Comparison of ENCODE assay signal across 9 mouse cellular contexts in the genomic region with DNA sequence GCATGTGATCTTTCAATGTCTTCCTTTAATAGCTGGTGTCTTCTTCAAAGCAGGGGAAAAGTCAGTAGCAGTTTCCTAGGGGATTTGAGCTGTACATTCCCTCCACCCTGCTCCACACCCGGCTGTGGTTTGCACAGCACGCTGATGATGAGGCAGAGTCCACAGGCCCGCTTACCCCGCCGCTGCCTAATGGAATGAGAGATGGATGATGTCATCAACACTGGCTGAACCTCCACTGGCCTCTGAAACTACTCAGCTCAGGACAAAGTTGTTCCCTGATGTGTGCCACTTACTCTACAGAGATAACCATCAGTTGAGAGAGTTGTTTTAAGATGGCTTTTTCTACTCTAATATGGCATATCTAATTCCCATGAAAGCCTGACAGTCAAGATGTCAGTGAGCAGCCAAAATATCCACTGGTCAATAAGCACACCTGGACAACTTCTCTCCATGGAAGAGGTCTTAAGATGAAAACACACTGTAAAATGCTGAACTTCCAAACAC.
DNase-seq lines count a peak whose midpoint lies in the region; ATAC-seq lines count a peak whose summit lies in the region.
"Had no signal": no experiment of that assay in that cellular context is flagged by ENCODE, and none has a peak within 500 bp of the region (broad histone marks: within the 10 kb centered on the region; RNA-seq: fewer than 3 reads in every experiment).

No protein-coding gene starts in this region.

- no peak for DNase-seq in midbrain, embryonic 11.5 days (ENCODE audit: low spot score, missing footprints)
- DNase-seq in midbrain, embryonic 10.5 days (ENCODE audit: low spot score), result no peak
- peak; percentile 16 to 19 for DNase-seq in heart, postnatal 36 days
- DNase-seq in left cerebral cortex, postnatal 4 days, result no peak
- DNase-seq in spleen, adult 12 weeks (ENCODE audit: low spot score), result no peak
- DNase-seq in c-Kit-positive CD71-positive TER-119-positive erythroid progenitor cells, embryonic 14.5 days (ENCODE audit: low spot score), result no peak

- H3K4me2 ChIP-seq in midbrain, embryonic 11.5 days, result no peak overlapping the region
- H3K4me2 ChIP-seq in liver, embryonic 12.5 days, result no peak overlapping the region
- H3K4me2 ChIP-seq in stomach, embryonic 16.5 days (ENCODE audit: low read depth, low read length), result no peak overlapping the region
- H3K4me2 ChIP-seq: limb, embryonic 12.5 days had no signal

- H3K27ac ChIP-seq in midbrain, embryonic 11.5 days (ENCODE audit: low read depth, low read length), result no peak overlapping the region
- H3K27ac ChIP-seq in midbrain, embryonic 10.5 days (replicated peaks), result no peak overlapping the region
- no peak overlapping the region for H3K27ac ChIP-seq in liver, embryonic 12.5 days
- no peak overlapping the region for H3K27ac ChIP-seq in stomach, embryonic 16.5 days (ENCODE audit: low read length)
- H3K27ac ChIP-seq: limb, embryonic 12.5 days had no signal

- no peak overlapping the region for H3K9ac ChIP-seq in midbrain, embryonic 11.5 days (ENCODE audit: low read length)
- no peak overlapping the region for H3K9ac ChIP-seq in liver, embryonic 12.5 days
- no peak overlapping the region for H3K9ac ChIP-seq in stomach, embryonic 16.5 days (ENCODE audit: low read length)
- H3K9ac ChIP-seq: limb, embryonic 12.5 days had no signal

- intact Hi-C loops in heart, postnatal 36 days (cut with DNase I), result no loop called here
- intact Hi-C loops in left cerebral cortex, postnatal 4 days (cut with DNase I), result no loop called here

- peak; percentile 61; the same call in 1 of the 2 replicates for ATAC-seq in midbrain, embryonic 11.5 days (ENCODE audit: low FRiP score)
- ATAC-seq in liver, embryonic 12.5 days, result peak; percentile 55; the same call in 1 of the 2 replicates
- ATAC-seq in stomach, embryonic 16.5 days (ENCODE audit: insufficient read depth, low FRiP score), result 0 out of 2 replicates have a peak, but pooled peaks have one; percentile 62

- no peak overlapping the region for H3K4me3 ChIP-seq in midbrain, embryonic 11.5 days (ENCODE audit: low read depth, low read length)
- no peak overlapping the region for H3K4me3 ChIP-seq in midbrain, embryonic 10.5 days
- no peak overlapping the region for H3K4me3 ChIP-seq in liver, embryonic 12.5 days
- H3K4me3 ChIP-seq in stomach, embryonic 16.5 days (replicated peaks; ENCODE audit: low read length), result no peak overlapping the region
- H3K4me3 ChIP-seq: limb, embryonic 12.5 days had no signal

- peaks cover 17% of the 10 kb centered on the region for H3K4me1 ChIP-seq in midbrain, embryonic 11.5 days (ENCODE audit: control insufficient read depth, insufficient read depth, low read length)
- peaks cover 36% of the 10 kb centered on the region for H3K4me1 ChIP-seq in midbrain, embryonic 10.5 days
- H3K4me1 ChIP-seq in liver, embryonic 12.5 days, result peaks cover 37% of the 10 kb centered on the region
- H3K4me1 ChIP-seq in stomach, embryonic 16.5 days (ENCODE audit: control insufficient read depth, insufficient read depth, low read length), result peaks cover 8% of the 10 kb centered on the region; the same call in 1 of the 2 replicates

- no peaks in the 10 kb centered on the region for H3K27me3 ChIP-seq in midbrain, embryonic 11.5 days (ENCODE audit: control insufficient read depth, insufficient read depth, low read length)
- no peaks in the 10 kb centered on the region for H3K27me3 ChIP-seq in midbrain, embryonic 10.5 days (ENCODE audit: low read depth, poor library complexity, severe bottlenecking)
- H3K27me3 ChIP-seq in liver, embryonic 12.5 days (replicated peaks), result no peaks in the 10 kb centered on the region
- H3K27me3 ChIP-seq in stomach, embryonic 16.5 days (ENCODE audit: control insufficient read depth, insufficient read depth, low read length), result no peaks in the 10 kb centered on the region
- H3K27me3 ChIP-seq: limb, embryonic 12.5 days had no signal

- H3K36me3 ChIP-seq in midbrain, embryonic 11.5 days (ENCODE audit: control insufficient read depth, insufficient read depth, low read length), result no peaks in the 10 kb centered on the region
- no peaks in the 10 kb centered on the region for H3K36me3 ChIP-seq in midbrain, embryonic 10.5 days
- 0 out of 2 replicates have a peak, but pooled peaks cover 5% of the 10 kb centered on the region for H3K36me3 ChIP-seq in liver, embryonic 12.5 days
- no peaks in the 10 kb centered on the region for H3K36me3 ChIP-seq in stomach, embryonic 16.5 days (ENCODE audit: control insufficient read depth, insufficient read depth, low read length)
- H3K36me3 ChIP-seq: limb, embryonic 12.5 days had no signal

- no peaks in the 10 kb centered on the region for H3K9me3 ChIP-seq in midbrain, embryonic 11.5 days (ENCODE audit: control insufficient read depth, low read length)
- H3K9me3 ChIP-seq in midbrain, embryonic 10.5 days (replicated peaks), result no peaks in the 10 kb centered on the region
- no peaks in the 10 kb centered on the region for H3K9me3 ChIP-seq in liver, embryonic 12.5 days (replicated peaks)
- H3K9me3 ChIP-seq in stomach, embryonic 16.5 days (replicated peaks; ENCODE audit: control insufficient read depth, low read length), result no peaks in the 10 kb centered on the region
- H3K9me3 ChIP-seq: limb, embryonic 12.5 days had no signal

- WGBS in midbrain, embryonic 11.5 days, result 72% methylated on average over 5 of the region's 5 CpGs
- WGBS in midbrain, embryonic 10.5 days, result 75% methylated on average over 5 of the region's 5 CpGs
- WGBS in liver, embryonic 12.5 days (ENCODE audit: insufficient replicate concordance), result 60% methylated on average over 5 of the region's 5 CpGs
- WGBS in stomach, embryonic 16.5 days, result 14% methylated on average over 5 of the region's 5 CpGs

Comparison
In these comparisons a context has a peak if more than half of its experiments do, and no peak if none do; other contexts are left out.
1. DNase-seq: peak in heart, postnatal 36 days (2 of 2); none in midbrain, embryonic 11.5 days (single experiment), midbrain, embryonic 10.5 days (single experiment), left cerebral cortex, postnatal 4 days (single experiment), spleen, adult 12 weeks (single experiment) and c-Kit-positive CD71-positive TER-119-positive erythroid progenitor cells, embryonic 14.5 days (single experiment).
2. Peak in every context shown above with its lines, with median percentiles within 50 percentile points of each other: ATAC-seq.